Mouse (Mus musculus) CH12.LX (cell line): ENCODE results near the gene Arhgef28. TPM values are rescaled to one million over a fixed set of nuclear protein-coding genes. Genes with fewer than 3 reads are reported as not detected.

ENCODE experiments used
- DNase-seq: peaks from one replicate; pipeline ENCODE4 v3.0.0-alpha.2; 2013; ENCODE audit errors: extremely low read depth
- H3K27ac ChIP-seq: 2 replicates; pipeline ENCODE4 v1.5.1; 2012; ENCODE audit warnings: low read depth, mild to moderate bottlenecking, control low read depth, moderate library complexity; ENCODE audit not compliant: insufficient read depth
- H3K27me3 ChIP-seq: replicated peaks from 2 replicates; pipeline ENCODE3; 2012; ENCODE audit warnings: inconsistent platforms
- H3K36me3 ChIP-seq, 2 experiments: replicated peaks in 1 of 2; 2 replicates each; pipeline versions ENCODE3 to v1.6.1; 2012; ENCODE audit warnings: inconsistent platforms in 1 of 2, low read length in 1 of 2, mild to moderate bottlenecking in 1 of 2, mixed read lengths in 1 of 2, moderate library complexity in 1 of 2; ENCODE audit not compliant: control insufficient read depth in 1 of 2, insufficient read depth in 1 of 2
- H3K4me1 ChIP-seq, 2 experiments: 2 replicates each; pipeline ENCODE4 v1.6.1; 2012; ENCODE audit warnings: inconsistent platforms in 1 of 2, moderate library complexity in 1 of 2; ENCODE audit not compliant: insufficient read depth in 2 of 2, control insufficient read depth in 1 of 2
- H3K4me2 ChIP-seq: 2 replicates; pipeline ENCODE4 v1.6.1; 2012; ENCODE audit warnings: low read depth, mild to moderate bottlenecking, control low read depth; ENCODE audit not compliant: poor library complexity, insufficient read depth, severe bottlenecking
- H3K4me3 ChIP-seq, 3 experiments: fragments of 150-350 bp in 1 of 3; sonication (generic) in 1 of 3; replicated peaks in 1 of 3; 2 replicates each; pipeline versions ENCODE3 to v1.5.1; 2011 to 2012; ENCODE audit warnings: low read depth in 2 of 3, low read length in 2 of 3, mild to moderate bottlenecking in 2 of 3, moderate library complexity in 2 of 3, control low read depth in 1 of 3, improper control_type of control experiment in 1 of 3, inconsistent platforms in 1 of 3, mixed read lengths in 1 of 3; ENCODE audit not compliant: poor library complexity in 1 of 3
- H3K79me2 ChIP-seq: replicated peaks from 2 replicates; pipeline ENCODE4 v1.6.1; 2012; ENCODE audit warnings: mild to moderate bottlenecking, moderate library complexity; ENCODE audit not compliant: control insufficient read depth, poor library complexity, insufficient read depth, severe bottlenecking; ENCODE audit errors: extremely low read depth
- H3K9ac ChIP-seq: 2 replicates; pipeline ENCODE4 v1.6.1; 2012; ENCODE audit warnings: low read depth, mild to moderate bottlenecking, control low read depth, moderate library complexity; ENCODE audit not compliant: insufficient read depth
- H3K9me3 ChIP-seq: replicated peaks from 2 replicates; pipeline ENCODE3; 2012; ENCODE audit warnings: low read length, inconsistent platforms, mixed read lengths
- CHD2 ChIP-seq: IDR thresholded peaks from 2 replicates; pipeline ENCODE4 v1.6.1; 2011; ENCODE audit warnings: low read length, improper control_type of control experiment
- CTCF ChIP-seq, 2 experiments: IDR thresholded peaks in 1 of 2; conservative IDR thresholded peaks in 1 of 2; 2 replicates each; pipeline ENCODE4 v1.5.1; 2011 to 2012; ENCODE audit warnings: low read depth in 2 of 2, low read length in 2 of 2, improper control_type of control experiment in 1 of 2, inconsistent platforms in 1 of 2, mild to moderate bottlenecking in 1 of 2, moderate library complexity in 1 of 2
- ELF1 ChIP-seq: IDR thresholded peaks from 2 replicates; pipeline ENCODE4 v1.6.1; 2014; ENCODE audit warnings: low read depth, mild to moderate bottlenecking, inconsistent platforms, low read length, improper control_type of control experiment
- ETS1 ChIP-seq: conservative IDR thresholded peaks from 2 replicates; pipeline ENCODE4 v1.6.1; 2012; ENCODE audit warnings: low read depth, mild to moderate bottlenecking, inconsistent platforms, low read length, improper control_type of control experiment, moderate library complexity
- GABPA ChIP-seq: IDR thresholded peaks from 2 replicates; pipeline ENCODE4 v1.6.1; 2012; ENCODE audit warnings: low read depth, low read length, improper control_type of control experiment, inconsistent platforms; ENCODE audit not compliant: insufficient replicate concordance
- KAT2A ChIP-seq: IDR thresholded peaks from 2 replicates; pipeline ENCODE4 v1.6.1; 2012; ENCODE audit warnings: low read length, improper control_type of control experiment, inconsistent platforms; ENCODE audit not compliant: insufficient replicate concordance
- MAFK ChIP-seq: IDR thresholded peaks from 2 replicates; pipeline ENCODE4 v1.6.1; 2011; ENCODE audit warnings: low read length, improper control_type of control experiment; ENCODE audit not compliant: insufficient replicate concordance
- MAZ ChIP-seq: IDR thresholded peaks from 2 replicates; pipeline ENCODE4 v1.6.1; 2012; ENCODE audit warnings: low read depth, mild to moderate bottlenecking, inconsistent platforms, low read length, improper control_type of control experiment, moderate library complexity
- MEF2A ChIP-seq: IDR thresholded peaks from 2 replicates; pipeline ENCODE4 v1.6.1; 2014; ENCODE audit warnings: low read depth, mild to moderate bottlenecking, inconsistent platforms, low read length, improper control_type of control experiment, borderline replicate concordance
- MXI1 ChIP-seq: IDR thresholded peaks from 2 replicates; pipeline ENCODE4 v1.6.1; 2011; ENCODE audit warnings: mild to moderate bottlenecking, low read depth, low read length, improper control_type of control experiment
- MYC ChIP-seq: IDR thresholded peaks from 2 replicates; pipeline ENCODE4 v1.6.1; 2011; ENCODE audit warnings: low read depth, mild to moderate bottlenecking, improper control_type of control experiment, low read length
- NELFE ChIP-seq: IDR thresholded peaks from 2 replicates; pipeline ENCODE4 v1.6.1; 2011; ENCODE audit warnings: low read depth, low read length, improper control_type of control experiment
- POLR2A ChIP-seq: IDR thresholded peaks from 2 replicates; pipeline ENCODE4 v1.6.1; 2011; ENCODE audit warnings: low read depth, mild to moderate bottlenecking, improper control_type of control experiment, low read length
- POLR2AphosphoS2 ChIP-seq: IDR thresholded peaks from 2 replicates; pipeline ENCODE4 v1.6.1; 2011; ENCODE audit warnings: low read depth, low read length, improper control_type of control experiment
- RCOR1 ChIP-seq: conservative IDR thresholded peaks from 2 replicates; pipeline ENCODE4 v1.6.1; 2012; ENCODE audit warnings: low read depth, mild to moderate bottlenecking, inconsistent platforms, low read length, improper control_type of control experiment
- SMC3 ChIP-seq: IDR thresholded peaks from 2 replicates; pipeline ENCODE4 v1.6.1; 2011; ENCODE audit warnings: low read depth, low read length, improper control_type of control experiment
- TBP ChIP-seq: conservative IDR thresholded peaks from 2 replicates; pipeline ENCODE4 v1.6.1; 2011; ENCODE audit warnings: low read depth, low read length, improper control_type of control experiment
- TCF12 ChIP-seq: IDR thresholded peaks from 2 replicates; pipeline ENCODE4 v1.6.1; 2014; ENCODE audit warnings: low read depth, mild to moderate bottlenecking, inconsistent platforms, low read length, improper control_type of control experiment
- UBTF ChIP-seq: IDR thresholded peaks from 2 replicates; pipeline ENCODE4 v1.6.1; 2012; ENCODE audit warnings: low read depth, mild to moderate bottlenecking, inconsistent platforms, low read length, improper control_type of control experiment, moderate library complexity
- USF1 ChIP-seq: IDR thresholded peaks from 2 replicates; pipeline ENCODE4 v1.6.1; 2014; ENCODE audit warnings: low read depth, mild to moderate bottlenecking, inconsistent platforms, low read length, improper control_type of control experiment
- USF2 ChIP-seq: conservative IDR thresholded peaks from 2 replicates; pipeline ENCODE4 v1.6.1; 2011; ENCODE audit warnings: low read depth, low read length, improper control_type of control experiment
- ZKSCAN1 ChIP-seq: IDR thresholded peaks from 2 replicates; pipeline ENCODE4 v1.6.1; 2012; ENCODE audit warnings: low read depth, inconsistent platforms, low read length, improper control_type of control experiment, borderline replicate concordance
- ZMIZ1 ChIP-seq: IDR thresholded peaks from 2 replicates; pipeline ENCODE4 v1.6.1; 2012; ENCODE audit warnings: low read depth, mild to moderate bottlenecking, inconsistent platforms, low read length, improper control_type of control experiment
- ZNF384 ChIP-seq: IDR thresholded peaks from 2 replicates; pipeline ENCODE4 v1.6.1; 2012; ENCODE audit warnings: low read depth, low read length, improper control_type of control experiment, inconsistent platforms
- dilution Hi-C: fragments of 300-500 bp; cut with MboI; formaldehyde crosslinking; loops from 2 replicates; pipeline ENCODE4 v1.14.3; 2020; ENCODE audit warnings: low sequenced_read_pairs; ENCODE audit not compliant: extremely low pct_unique_long_range_greater_than_20kb, extremely low pct_ligation_motif_present
- in situ Hi-C: fragments of 300-500 bp; cut with MboI; formaldehyde crosslinking; loops from 3 replicates; pipeline ENCODE4 v1.14.3; 2019; ENCODE audit warnings: low sequenced_read_pairs, low pct_ligation_motif_present, low pct_unique_long_range_greater_than_20kb, mixed read lengths
- polyA plus RNA-seq: library from polyadenylated mRNA; unstranded; fragments of >175 nt; gene quantifications from 2 replicates; pipeline ENCODE4 v1.2.1, GENCODE M21; 2012; ENCODE audit warnings: low read depth; ENCODE audit not compliant: insufficient read length
- total RNA-seq, 2 experiments: library from RNA; depleted of rRNA; stranded (reverse); fragments of 300-350 nt in 1 of 2; fragments of >200 nt in 1 of 2; gene quantifications; 2 replicates each; pipeline ENCODE4 v1.2.3; 2012 to 2014

Gene Arhgef28
- total and polyA plus RNA-seq, 3 experiments: 0.07 to 0.24 (median 0.08) TPM

DNA sequence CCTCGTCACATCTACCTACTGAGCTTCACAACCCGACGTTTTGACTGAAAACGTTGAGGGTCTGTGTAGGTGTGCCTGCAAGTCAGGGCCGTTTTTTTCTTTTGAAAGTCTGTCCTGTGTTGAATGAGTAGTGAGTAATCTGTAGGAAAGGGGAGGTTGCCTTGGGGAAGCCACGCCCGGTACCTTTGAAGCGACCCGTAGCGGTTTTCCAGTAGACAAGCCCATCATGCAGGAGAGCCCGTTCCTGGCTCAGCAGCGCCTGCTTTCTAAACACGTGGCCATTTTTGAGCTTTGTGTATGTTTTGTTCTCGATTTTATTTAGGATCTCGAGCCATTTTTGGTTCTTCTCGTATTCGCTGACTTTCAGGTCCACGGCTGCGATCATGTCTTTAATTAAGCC is 252.7 kb downstream of the Arhgef28 start:
- dilution Hi-C loops (no loop called here), in situ Hi-C loops (no loop called here)
- TF ChIP-seq NELFE (no peak), ELF1 (no peak), MXI1 (no peak), MEF2A (no peak), CHD2 (no peak), TBP (no peak)
- Histone ChIP-seq H3K79me2 (no peaks in the 10 kb centered on the region), H3K27ac (no peak overlapping the region), H3K9ac (no peak overlapping the region), H3K4me3 (no peak overlapping the region), H3K4me2 (no peak overlapping the region), H3K9me3 (no peaks in the 10 kb centered on the region), H3K4me1 (no peaks in the 10 kb centered on the region), H3K36me3 (no peaks in the 10 kb centered on the region), H3K27me3 (no peaks in the 10 kb centered on the region)
- DNase-seq: no peak

GRCm38 (mm10) chr13:97948856-97949255 is 257.4 kb downstream of the Arhgef28 start:
- Histone ChIP-seq H3K27me3 (no peaks in the 10 kb centered on the region), H3K27ac (no peak overlapping the region), H3K4me1 (peaks cover 0 to 14% of the 10 kb centered on the region in 2 experiments; a peak in 3 of 4 replicates), H3K36me3 (no peaks in the 10 kb centered on the region), H3K4me3 (no peak overlapping the region), H3K9ac (no peak overlapping the region), H3K4me2 (no peak overlapping the region), H3K79me2 (no peaks in the 10 kb centered on the region), H3K9me3 (no peaks in the 10 kb centered on the region)
- in situ Hi-C loops: loop anchor here (25.0 kb wide), 1 partner anchor 312 kb away; no protein-coding TSS in a partner anchor
- DNase-seq: no peak
- TF ChIP-seq ETS1 (no peak), USF1 (no peak), SMC3 (no peak), MAZ (no peak), ELF1 (no peak), RCOR1 (no peak), NELFE (no peak), ZMIZ1 (no peak), TCF12 (no peak), POLR2A (no peak), ZNF384 (no peak), POLR2AphosphoS2 (no peak), MYC (no peak), MAFK (no peak), UBTF (no peak), CTCF (conservative IDR thresholded peaks at IDR 0.05 in 1 of 2, IDR thresholded peaks at IDR 0.05 in 1 of 2; ENCODE audit: low read depth in 2 of 2, low read length in 2 of 2) (no peak), ZKSCAN1 (no peak), GABPA (no peak), USF2 (no peak), KAT2A (no peak)
- dilution Hi-C loops: no loop called here
